Mouse (Mus musculus) liver, embryonic 14.5 days (tissue): ENCODE results near the gene Eif4a1.

ENCODE experiments used
- CTCF ChIP-seq: IDR thresholded peaks from 2 replicates; pipeline ENCODE4 v1.5.1; 2016; ENCODE audit warnings: antibody characterized with exemption, low read depth, control low read depth
- EP300 ChIP-seq: IDR thresholded peaks from 2 replicates; pipeline ENCODE4 v1.6.1; 2016; ENCODE audit warnings: antibody characterized with exemption, low read depth

- TF ChIP-seq CTCF, result no peak
- TF ChIP-seq EP300, result no peak
Measured at GRCm38 (mm10) chr11:69714636-69715329, 42.6 kb upstream of the Eif4a1 start.
